Mouse (Mus musculus): Measurements from ENCODE around the gene Akap8. TPM values are rescaled to one million over a fixed set of nuclear protein-coding genes. Genes with fewer than 3 reads are reported as not detected.

The Akap8 gene
- polyA plus RNA-seq, 1 experiment: 14.0 TPM

GRCm38 (mm10) chr17:32333675-32334303 lies 12.8 kb upstream of the Akap8 start:
- no peak overlapping the region for H3K4me3 ChIP-seq
- TF ChIP-seq CEBPB (IDR thresholded peaks at IDR 0.05; ENCODE audit: insufficient read depth, poor library complexity, severe bottlenecking) (no peak), REST (IDR thresholded peaks at IDR 0.05; ENCODE audit: insufficient read depth, insufficient read length) (no peak), E2F4 (IDR thresholded peaks at IDR 0.05; ENCODE audit: insufficient read depth) (no peak), MAX (IDR thresholded peaks at IDR 0.05; ENCODE audit: low read depth) (no peak), USF1 (IDR thresholded peaks at IDR 0.05; ENCODE audit: low read depth) (no peak), SRF (IDR thresholded peaks at IDR 0.05; ENCODE audit: control insufficient read depth, insufficient read length, low read depth) (no peak), POLR2AphosphoS2 (IDR thresholded peaks at IDR 0.05; ENCODE audit: insufficient read length, low read depth) (no peak), POLR2A (IDR thresholded peaks at IDR 0.05; ENCODE audit: insufficient read length, low read depth) (no peak), MYOG (IDR thresholded peaks at IDR 0.05; ENCODE audit: control insufficient read depth in 1 of 3, insufficient read depth in 1 of 3, insufficient read length in 2 of 3, low read depth in 2 of 3) (no peak), TCF12 (IDR thresholded peaks at IDR 0.05; ENCODE audit: insufficient read depth, poor library complexity, severe bottlenecking) (no peak), MYOD1 (IDR thresholded peaks at IDR 0.05; ENCODE audit: control insufficient read depth in 1 of 3, insufficient read length in 2 of 3, low read depth in 2 of 3) (no peak), TCF3 (IDR thresholded peaks at IDR 0.05; ENCODE audit: insufficient read length, low read depth) (no peak)
- H3K79me2 ChIP-seq (ENCODE audit: control insufficient read depth, insufficient read depth): no peaks in the 10 kb centered on the region
- H3K4me2 ChIP-seq (ENCODE audit: low read depth): no peak overlapping the region
- H3ac ChIP-seq (ENCODE audit: control insufficient read depth, insufficient read length): no peak overlapping the region
- H3K36me3 ChIP-seq (ENCODE audit: control insufficient read depth, insufficient read depth): peaks cover 30% of the 10 kb centered on the region
- no peaks in the 10 kb centered on the region for H3K27me3 ChIP-seq (ENCODE audit: control insufficient read depth, insufficient read depth, insufficient read length)

GRCm38 (mm10) chr17:32327501-32327900 lies 6.5 kb upstream of the Akap8 start:
- Histone ChIP-seq H3K79me2 (ENCODE audit: control insufficient read depth, insufficient read depth) (peaks cover 6% of the 10 kb centered on the region), H3K36me3 (ENCODE audit: control insufficient read depth, insufficient read depth) (peaks cover 39% of the 10 kb centered on the region), H3K4me3 (no peak overlapping the region), H3K4me2 (ENCODE audit: low read depth) (no peak overlapping the region), H3ac (ENCODE audit: control insufficient read depth, insufficient read length) (no peak overlapping the region), H3K27me3 (ENCODE audit: control insufficient read depth, insufficient read depth, insufficient read length) (no peaks in the 10 kb centered on the region)
- TF ChIP-seq E2F4 (IDR thresholded peaks at IDR 0.05; ENCODE audit: insufficient read depth) (no peak), POLR2AphosphoS2 (IDR thresholded peaks at IDR 0.05; ENCODE audit: insufficient read length, low read depth) (no peak), TCF3 (IDR thresholded peaks at IDR 0.05; ENCODE audit: insufficient read length, low read depth) (no peak), USF1 (IDR thresholded peaks at IDR 0.05; ENCODE audit: low read depth) (no peak), MAX (IDR thresholded peaks at IDR 0.05; ENCODE audit: low read depth) (no peak), POLR2A (IDR thresholded peaks at IDR 0.05; ENCODE audit: insufficient read length, low read depth) (no peak), REST (IDR thresholded peaks at IDR 0.05; ENCODE audit: insufficient read depth, insufficient read length) (no peak), TCF12 (IDR thresholded peaks at IDR 0.05; ENCODE audit: insufficient read depth, poor library complexity, severe bottlenecking) (no peak), CEBPB (IDR thresholded peaks at IDR 0.05; ENCODE audit: insufficient read depth, poor library complexity, severe bottlenecking) (no peak), SRF (IDR thresholded peaks at IDR 0.05; ENCODE audit: control insufficient read depth, insufficient read length, low read depth) (no peak), MYOG (IDR thresholded peaks at IDR 0.05; ENCODE audit: control insufficient read depth in 1 of 3, insufficient read depth in 1 of 3, insufficient read length in 2 of 3, low read depth in 2 of 3) (no peak), MYOD1 (IDR thresholded peaks at IDR 0.05; ENCODE audit: control insufficient read depth in 1 of 3, insufficient read length in 2 of 3, low read depth in 2 of 3) (no peak)

- H3K79me2 ChIP-seq (ENCODE audit: control insufficient read depth, insufficient read depth): peaks cover 42% of the 10 kb centered on the region
- no peak overlapping the region for H3K4me2 ChIP-seq (ENCODE audit: low read depth)
- H3K4me3 ChIP-seq: peak overlapping the region; percentile 98
- peaks cover 23% of the 10 kb centered on the region for H3K36me3 ChIP-seq (ENCODE audit: control insufficient read depth, insufficient read depth)
- H3ac ChIP-seq (ENCODE audit: control insufficient read depth, insufficient read length): no peak overlapping the region
- no peak for TF ChIP-seq POLR2AphosphoS2 (IDR thresholded peaks at IDR 0.05; ENCODE audit: insufficient read length, low read depth)
- TF ChIP-seq E2F4 (IDR thresholded peaks at IDR 0.05; ENCODE audit: insufficient read depth): no peak
- no peak for TF ChIP-seq POLR2A (IDR thresholded peaks at IDR 0.05; ENCODE audit: insufficient read length, low read depth)
- TF ChIP-seq MYOG (IDR thresholded peaks at IDR 0.05; ENCODE audit: control insufficient read depth in 1 of 3, insufficient read depth in 1 of 3, insufficient read length in 2 of 3, low read depth in 2 of 3): no peak
- no peak for TF ChIP-seq MAX (IDR thresholded peaks at IDR 0.05; ENCODE audit: low read depth)
- no peak for TF ChIP-seq SRF (IDR thresholded peaks at IDR 0.05; ENCODE audit: control insufficient read depth, insufficient read length, low read depth)
- TF ChIP-seq CEBPB (IDR thresholded peaks at IDR 0.05; ENCODE audit: insufficient read depth, poor library complexity, severe bottlenecking): no peak
- no peak for TF ChIP-seq TCF12 (IDR thresholded peaks at IDR 0.05; ENCODE audit: insufficient read depth, poor library complexity, severe bottlenecking)
- TF ChIP-seq REST (IDR thresholded peaks at IDR 0.05; ENCODE audit: insufficient read depth, insufficient read length): no peak
- TF ChIP-seq TCF3 (IDR thresholded peaks at IDR 0.05; ENCODE audit: insufficient read length, low read depth): no peak
- no peak for TF ChIP-seq USF1 (IDR thresholded peaks at IDR 0.05; ENCODE audit: low read depth)
- no peak for TF ChIP-seq MYOD1 (IDR thresholded peaks at IDR 0.05; ENCODE audit: control insufficient read depth in 1 of 3, insufficient read length in 2 of 3, low read depth in 2 of 3)
- H3K27me3 ChIP-seq (ENCODE audit: control insufficient read depth, insufficient read depth, insufficient read length): no peaks in the 10 kb centered on the region
Measured at GRCm38 (mm10) chr17:32322809-32323208, 1.8 kb upstream of the Akap8 start.

GRCm38 (mm10) chr17:32321836-32322235 lies 798 bp upstream of the Akap8 start:
- H3ac ChIP-seq (ENCODE audit: control insufficient read depth, insufficient read length): peak overlapping the region; percentile 50
- H3K4me2 ChIP-seq (ENCODE audit: low read depth): peak overlapping the region; percentile 95
- TF ChIP-seq POLR2A (IDR thresholded peaks at IDR 0.05; ENCODE audit: insufficient read length, low read depth) (no peak), TCF3 (IDR thresholded peaks at IDR 0.05; ENCODE audit: insufficient read length, low read depth) (no peak), TCF12 (IDR thresholded peaks at IDR 0.05; ENCODE audit: insufficient read depth, poor library complexity, severe bottlenecking) (no peak), MYOG (IDR thresholded peaks at IDR 0.05; ENCODE audit: control insufficient read depth in 1 of 3, insufficient read depth in 1 of 3, insufficient read length in 2 of 3, low read depth in 2 of 3) (no peak), CEBPB (IDR thresholded peaks at IDR 0.05; ENCODE audit: insufficient read depth, poor library complexity, severe bottlenecking) (no peak), MYOD1 (IDR thresholded peaks at IDR 0.05; ENCODE audit: control insufficient read depth in 1 of 3, insufficient read length in 2 of 3, low read depth in 2 of 3) (no peak), SRF (IDR thresholded peaks at IDR 0.05; ENCODE audit: control insufficient read depth, insufficient read length, low read depth) (no peak), POLR2AphosphoS2 (IDR thresholded peaks at IDR 0.05; ENCODE audit: insufficient read length, low read depth) (no peak), MAX (IDR thresholded peaks at IDR 0.05; ENCODE audit: low read depth) (no peak), E2F4 (IDR thresholded peaks at IDR 0.05; ENCODE audit: insufficient read depth) (no peak)
- H3K27me3 ChIP-seq (ENCODE audit: control insufficient read depth, insufficient read depth, insufficient read length): no peaks in the 10 kb centered on the region
- H3K79me2 ChIP-seq (ENCODE audit: control insufficient read depth, insufficient read depth): peaks cover 51% of the 10 kb centered on the region
- peaks cover 27% of the 10 kb centered on the region for H3K36me3 ChIP-seq (ENCODE audit: control insufficient read depth, insufficient read depth)
- peak overlapping the region; percentile 98 for H3K4me3 ChIP-seq

All from myocyte (in vitro differentiated cells).